Mouse (Mus musculus): ENCODE results near the gene Fam162a.

DNA sequence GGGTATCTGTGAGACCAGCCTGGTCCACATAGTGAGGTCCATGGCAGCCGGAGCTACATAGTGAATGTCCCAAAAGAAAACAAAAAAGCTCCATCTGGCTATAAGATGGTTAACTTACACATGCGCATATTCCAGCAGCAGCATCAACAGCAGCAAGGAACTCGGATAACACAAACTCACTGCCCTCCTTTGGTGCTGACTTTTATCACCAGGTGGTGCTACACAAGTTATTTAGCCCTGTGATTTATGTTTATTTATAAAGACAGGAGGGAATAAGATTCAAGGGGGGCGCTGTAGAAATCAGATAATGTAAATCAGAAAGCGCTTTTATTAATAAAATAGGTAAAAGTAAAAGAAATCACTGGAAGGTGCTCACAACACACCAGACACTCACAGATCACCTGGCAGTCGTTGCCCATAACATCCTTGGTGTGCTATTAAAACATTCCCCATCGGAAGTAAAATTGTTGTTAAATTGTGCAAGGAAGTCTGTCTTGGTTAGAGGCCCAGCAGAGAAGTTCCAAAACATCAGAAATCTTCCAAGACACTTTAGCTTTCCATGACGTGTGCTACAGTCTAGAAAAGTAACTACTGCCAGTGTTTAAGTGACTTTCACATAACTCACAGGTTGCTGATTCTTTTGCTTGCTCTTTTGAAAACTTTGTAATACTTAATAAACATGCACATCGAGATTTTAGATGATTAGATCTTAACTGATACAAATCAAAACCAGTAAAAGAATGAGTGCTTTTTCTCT is 1.4 kb downstream of the Fam162a start:
- no peak for TF ChIP-seq CEBPB (IDR thresholded peaks at IDR 0.05; ENCODE audit: low read depth)
- TF ChIP-seq MYOG (IDR thresholded peaks at IDR 0.05; ENCODE audit: control insufficient read depth, extremely low read depth, insufficient read length), result no peak
- TF ChIP-seq CTCF (IDR thresholded peaks at IDR 0.05; ENCODE audit: control insufficient read depth, insufficient read depth, insufficient read length), result no peak
- no peak for TF ChIP-seq MAX (IDR thresholded peaks at IDR 0.05)
- no peak for TF ChIP-seq USF1 (IDR thresholded peaks at IDR 0.05; ENCODE audit: low read depth)
- TF ChIP-seq MYOD1 (IDR thresholded peaks at IDR 0.05; ENCODE audit: control insufficient read depth, insufficient read length, low read depth), result no peak

Data from C2C12 (cell line).